Mouse (Mus musculus) CH12.LX (cell line): ENCODE data around the gene Jph2.

Source experiments
- BHLHE40 ChIP-seq: IDR thresholded peaks from 2 replicates; pipeline ENCODE4 v1.6.1; 2011; ENCODE audit warnings: mild to moderate bottlenecking, low read depth, low read length, improper control_type of control experiment
- CHD1 ChIP-seq: IDR thresholded peaks from 2 replicates; pipeline ENCODE4 v1.6.1; 2012; ENCODE audit warnings: low read depth, low read length, improper control_type of control experiment, inconsistent platforms
- CTCF ChIP-seq, 2 experiments: IDR thresholded peaks in 1 of 2; conservative IDR thresholded peaks in 1 of 2; 2 replicates each; pipeline ENCODE4 v1.5.1; 2011 to 2012; ENCODE audit warnings: low read depth in 2 of 2, low read length in 2 of 2, improper control_type of control experiment in 1 of 2, inconsistent platforms in 1 of 2, mild to moderate bottlenecking in 1 of 2, moderate library complexity in 1 of 2
- EP300 ChIP-seq: IDR thresholded peaks from 2 replicates; pipeline ENCODE4 v1.6.1; 2011; ENCODE audit warnings: low read length, improper control_type of control experiment
- HCFC1 ChIP-seq: IDR thresholded peaks from 2 replicates; pipeline ENCODE4 v1.6.1; 2012; ENCODE audit warnings: low read depth, mild to moderate bottlenecking, inconsistent platforms, low read length, improper control_type of control experiment
- JUND ChIP-seq: conservative IDR thresholded peaks from 2 replicates; pipeline ENCODE4 v1.6.1; 2011; ENCODE audit warnings: low read depth, low read length, improper control_type of control experiment
- MYC ChIP-seq: IDR thresholded peaks from 2 replicates; pipeline ENCODE4 v1.6.1; 2011; ENCODE audit warnings: low read depth, mild to moderate bottlenecking, improper control_type of control experiment, low read length
- NRF1 ChIP-seq: IDR thresholded peaks from 2 replicates; pipeline ENCODE4 v1.6.1; 2014; ENCODE audit warnings: low read depth, mild to moderate bottlenecking, inconsistent platforms, low read length, improper control_type of control experiment, moderate library complexity
- POLR2A ChIP-seq: IDR thresholded peaks from 2 replicates; pipeline ENCODE4 v1.6.1; 2011; ENCODE audit warnings: low read depth, mild to moderate bottlenecking, improper control_type of control experiment, low read length
- POLR2AphosphoS2 ChIP-seq: IDR thresholded peaks from 2 replicates; pipeline ENCODE4 v1.6.1; 2011; ENCODE audit warnings: low read depth, low read length, improper control_type of control experiment
- TBP ChIP-seq: conservative IDR thresholded peaks from 2 replicates; pipeline ENCODE4 v1.6.1; 2011; ENCODE audit warnings: low read depth, low read length, improper control_type of control experiment
- ZMIZ1 ChIP-seq: IDR thresholded peaks from 2 replicates; pipeline ENCODE4 v1.6.1; 2012; ENCODE audit warnings: low read depth, mild to moderate bottlenecking, inconsistent platforms, low read length, improper control_type of control experiment

- no peak for TF ChIP-seq POLR2AphosphoS2
- TF ChIP-seq POLR2A, result no peak
- TF ChIP-seq ZMIZ1, result no peak
- TF ChIP-seq CTCF (conservative IDR thresholded peaks at IDR 0.05 in 1 of 2, IDR thresholded peaks at IDR 0.05 in 1 of 2; ENCODE audit: low read depth in 2 of 2, low read length in 2 of 2), result peak; percentile 85 to 99
- TF ChIP-seq HCFC1, result no peak
- TF ChIP-seq MYC, result no peak
- no peak for TF ChIP-seq CHD1
- no peak for TF ChIP-seq NRF1
- no peak for TF ChIP-seq TBP
- peak; percentile 43; the same call in 1 of the 2 replicates for TF ChIP-seq JUND
- no peak for TF ChIP-seq BHLHE40
- no peak for TF ChIP-seq EP300
These were observed 3.4 kb upstream of the Jph2 start for GRCm38 (mm10) chr2:163401221-163401620.
